Mouse (Mus musculus): ENCODE data around the gene Tpsg1.

Gene Tpsg1

DNA sequence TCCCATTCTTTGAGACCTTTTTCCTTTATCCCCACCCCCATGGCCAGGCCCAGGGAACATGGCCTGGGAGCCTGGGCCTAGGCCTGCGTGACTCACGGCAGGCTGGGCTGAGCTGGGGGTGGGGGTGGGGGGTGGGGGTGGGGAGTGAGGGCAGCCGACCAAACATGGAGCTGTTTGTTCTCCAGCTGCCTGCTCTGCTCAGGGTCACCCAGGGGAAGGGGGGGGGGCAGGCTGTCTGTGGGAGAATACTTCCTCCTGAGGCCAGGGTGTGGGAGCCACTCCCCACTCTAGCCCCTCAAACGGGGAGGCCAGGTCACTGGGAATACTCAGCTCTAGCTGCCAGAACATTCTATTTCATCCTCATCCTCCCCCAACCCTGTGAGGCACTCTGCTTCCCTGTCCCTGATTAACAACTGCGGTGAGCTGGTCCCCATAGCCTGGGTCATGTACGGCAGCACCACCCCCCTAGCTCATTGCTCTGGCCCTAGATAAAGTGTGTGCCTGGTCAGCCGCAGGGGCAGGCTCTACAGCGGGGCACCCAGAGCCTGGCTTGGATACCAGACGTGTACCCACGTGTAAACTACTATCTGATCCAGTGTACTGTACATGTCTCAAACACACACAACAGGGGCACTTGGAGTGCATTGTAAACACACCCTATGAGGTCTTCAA is 36.3 kb downstream of the Tpsg1 start:
- in situ Hi-C loops (cut with MboI; ENCODE audit: unreplicated experiment in 2 of 2): no loop called here

DNA sequence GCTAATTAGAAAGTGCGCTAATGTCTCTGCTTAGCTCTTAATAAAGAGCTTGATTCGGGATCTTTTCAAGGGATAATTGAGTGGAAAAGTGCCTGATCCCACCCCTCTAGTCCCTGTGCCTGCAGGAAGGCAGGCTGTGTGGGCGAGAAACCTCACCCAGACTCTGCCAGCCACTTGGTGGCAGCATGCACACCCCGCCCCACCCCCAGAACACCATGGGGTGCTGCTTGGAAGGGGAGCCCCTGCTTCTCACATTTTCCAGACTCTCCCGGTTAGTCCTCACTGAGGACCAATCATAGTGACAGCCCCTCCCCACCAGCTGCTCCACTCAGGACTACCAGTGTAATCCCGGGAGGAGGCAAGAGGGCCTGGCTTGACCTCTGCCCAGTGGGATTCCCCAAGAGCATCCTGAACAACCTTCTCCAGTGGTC is 37.0 kb downstream of the Tpsg1 start:
- in situ Hi-C loops (cut with MboI; ENCODE audit: unreplicated experiment in 2 of 2): no loop called here

DNA sequence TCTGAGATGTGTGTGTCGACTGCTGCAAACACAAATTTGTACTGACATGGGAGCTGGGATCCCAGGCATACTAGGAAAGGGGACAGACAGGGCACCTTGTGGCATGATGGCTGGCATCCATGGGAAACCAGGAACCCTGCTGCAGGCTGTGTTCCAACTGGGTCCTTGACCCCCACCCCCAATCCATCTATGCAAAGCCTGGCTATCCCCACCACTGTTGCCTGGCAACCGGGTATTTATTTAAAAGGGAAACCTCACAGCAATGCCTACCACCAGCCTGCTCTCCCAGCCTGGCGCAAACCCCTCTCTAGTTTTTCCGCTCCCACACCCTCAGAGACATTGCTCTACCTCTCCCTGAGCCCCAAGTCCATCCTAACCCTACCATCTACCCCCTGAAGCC is 38.3 kb downstream of the Tpsg1 start:
- in situ Hi-C loops (cut with MboI; ENCODE audit: unreplicated experiment in 2 of 2): no loop called here

DNA sequence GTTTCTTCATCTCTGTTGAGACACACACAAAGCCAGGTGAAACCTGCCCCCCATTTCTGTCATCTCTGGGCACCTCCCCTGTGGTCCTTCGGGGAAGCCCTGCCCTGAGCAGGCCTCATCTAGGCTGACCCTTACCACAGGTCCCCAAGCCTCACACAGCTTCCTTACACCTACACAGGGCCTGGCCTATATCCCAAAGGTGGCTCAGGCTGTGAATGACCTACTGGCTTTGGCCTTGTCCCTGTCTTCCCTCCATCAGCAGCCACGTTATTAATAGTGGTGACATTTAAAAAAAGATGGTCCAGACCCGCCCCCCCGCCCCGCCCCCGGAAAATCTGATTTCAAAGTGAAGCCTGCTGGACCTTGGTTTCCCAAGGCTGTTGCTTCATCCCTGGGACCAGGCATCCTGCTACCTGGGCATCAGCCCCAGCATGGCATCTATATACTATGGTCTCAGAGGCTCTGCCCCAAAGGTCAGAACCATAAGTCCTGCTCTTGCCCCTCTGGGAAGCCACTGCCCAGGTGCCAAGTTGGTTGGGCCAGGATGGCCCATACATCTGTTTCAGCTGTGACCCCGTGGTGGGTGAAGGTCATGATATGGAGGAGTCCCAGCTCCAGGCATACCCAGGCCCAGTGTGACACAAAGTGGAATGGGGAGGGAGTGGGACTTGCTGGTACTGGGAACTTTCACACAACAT is 39.4 kb downstream of the Tpsg1 start:
- in situ Hi-C loops (cut with MboI; ENCODE audit: unreplicated experiment in 2 of 2): no loop called here

DNA sequence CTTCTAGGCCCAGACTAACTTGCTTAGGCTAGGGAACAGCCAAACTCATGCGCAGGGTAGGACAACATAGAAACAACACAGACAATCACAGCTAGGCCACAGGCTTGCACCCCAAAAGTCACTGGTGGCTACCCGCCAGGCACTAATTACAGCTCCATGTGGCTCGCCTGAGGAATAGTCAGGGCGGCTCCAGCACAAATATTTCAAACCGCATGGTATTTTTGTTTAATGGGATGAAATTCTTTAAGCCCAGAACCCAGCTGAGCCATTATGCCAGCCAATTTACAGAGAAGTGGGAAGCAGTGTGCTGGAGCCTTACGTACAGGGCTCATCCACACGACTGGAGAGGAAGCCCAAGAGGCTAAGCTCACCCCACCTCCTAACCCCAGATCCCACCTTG is 40.5 kb downstream of the Tpsg1 start:
- in situ Hi-C loops (cut with MboI; ENCODE audit: unreplicated experiment in 2 of 2): no loop called here

DNA sequence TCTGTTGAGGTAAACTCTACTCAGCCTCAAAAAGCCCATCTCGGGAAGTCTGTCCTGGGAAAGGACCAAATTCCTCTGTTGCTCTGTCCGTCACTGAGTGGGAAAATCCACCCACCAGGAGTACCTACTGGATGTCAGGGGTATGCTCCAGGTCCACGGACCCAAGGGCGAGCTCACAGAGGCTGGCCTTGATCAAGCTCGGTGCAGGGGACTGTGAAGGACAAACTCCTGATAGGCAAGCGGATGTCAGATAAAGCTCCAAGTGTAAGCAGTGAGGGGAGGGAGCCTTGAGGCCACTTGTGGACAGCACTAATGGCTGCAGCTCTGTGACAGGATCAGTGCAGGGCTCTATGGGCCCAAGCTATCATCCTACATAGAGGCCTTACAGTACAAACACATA is 41.1 kb downstream of the Tpsg1 start:
- in situ Hi-C loops (cut with MboI; ENCODE audit: unreplicated experiment in 2 of 2): no loop called here

DNA sequence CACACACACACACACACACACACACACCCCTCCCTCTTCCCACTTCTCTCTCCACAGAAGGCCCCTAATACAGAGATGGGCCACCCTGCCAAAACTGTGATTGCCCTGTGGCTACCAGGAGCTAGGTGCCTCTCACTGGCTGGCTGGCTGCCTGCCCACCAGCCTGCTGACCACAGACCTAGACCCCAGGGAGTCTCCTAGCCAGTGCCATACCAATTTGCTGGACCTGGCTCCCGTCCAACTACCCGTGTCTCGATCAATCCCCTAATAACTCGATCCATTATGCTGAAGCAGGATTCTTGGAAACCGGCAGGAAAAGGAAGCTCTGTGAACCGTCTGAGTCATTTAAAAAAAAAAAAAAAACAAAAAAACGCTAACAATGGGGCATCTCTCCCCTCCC is 41.7 kb downstream of the Tpsg1 start:
- in situ Hi-C loops (cut with MboI; ENCODE audit: unreplicated experiment in 2 of 2): no loop called here

DNA sequence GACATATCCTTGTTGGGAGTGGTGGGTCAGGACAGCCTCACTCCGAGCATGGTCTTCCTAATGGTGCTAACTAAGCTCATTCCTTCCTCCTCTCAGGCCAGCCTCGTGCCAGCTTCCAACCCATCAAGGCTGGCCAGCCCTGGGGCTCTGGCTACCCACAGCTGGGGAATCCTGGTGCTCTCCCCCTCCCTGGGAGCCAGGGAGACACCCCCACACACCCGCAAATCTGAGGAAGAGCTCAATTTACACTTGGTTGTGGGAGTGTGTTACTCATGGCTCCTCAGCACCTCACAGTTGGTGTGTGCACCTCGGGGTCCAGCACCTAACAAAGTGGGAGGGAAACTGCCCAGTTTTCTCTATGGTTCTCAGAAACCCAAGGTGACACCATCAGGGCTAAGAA is 42.2 kb downstream of the Tpsg1 start:
- in situ Hi-C loops (cut with MboI; ENCODE audit: unreplicated experiment in 2 of 2): no loop called here

DNA sequence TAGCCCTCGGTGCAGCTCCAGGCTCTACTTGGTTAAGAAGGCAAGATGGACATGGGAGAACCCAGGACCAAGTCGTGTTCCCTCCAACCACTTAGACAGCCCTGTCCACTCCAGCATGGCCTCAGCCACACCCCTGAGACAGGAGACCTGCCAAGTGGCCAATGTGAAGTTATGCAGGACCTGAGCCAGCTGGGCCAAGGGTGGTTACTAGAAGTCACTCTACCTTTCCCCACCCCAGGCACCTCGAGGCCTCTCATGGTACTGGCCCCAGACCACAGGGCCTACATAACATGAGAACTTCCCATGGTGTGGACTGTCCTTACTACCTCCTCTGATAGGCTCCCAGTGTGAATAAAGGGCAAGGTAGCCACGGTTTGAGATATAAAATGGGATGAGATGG is 45.1 kb downstream of the Tpsg1 start:
- in situ Hi-C loops (cut with MboI; ENCODE audit: unreplicated experiment in 2 of 2): no loop called here

DNA sequence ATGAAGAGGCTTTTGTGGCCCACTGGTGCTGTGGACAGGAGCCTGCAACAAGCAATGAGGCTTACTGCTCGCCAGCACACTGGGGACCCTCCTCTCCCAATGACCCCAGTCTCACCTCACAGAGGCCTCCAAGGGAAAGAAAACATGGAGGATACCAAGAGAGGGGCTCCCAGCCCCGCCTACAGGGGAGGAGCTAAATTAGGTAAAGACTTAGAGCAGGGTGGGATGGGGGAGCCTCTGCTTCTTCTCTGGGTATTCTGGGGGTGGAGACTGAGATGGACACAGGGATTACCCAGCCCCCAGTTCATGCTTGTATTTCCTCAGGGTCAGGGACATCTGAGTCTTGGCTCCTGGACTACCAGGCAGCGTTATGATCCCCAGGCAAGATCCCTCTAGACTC is 45.8 kb downstream of the Tpsg1 start:
- in situ Hi-C loops (cut with MboI; ENCODE audit: unreplicated experiment in 2 of 2): no loop called here

DNA sequence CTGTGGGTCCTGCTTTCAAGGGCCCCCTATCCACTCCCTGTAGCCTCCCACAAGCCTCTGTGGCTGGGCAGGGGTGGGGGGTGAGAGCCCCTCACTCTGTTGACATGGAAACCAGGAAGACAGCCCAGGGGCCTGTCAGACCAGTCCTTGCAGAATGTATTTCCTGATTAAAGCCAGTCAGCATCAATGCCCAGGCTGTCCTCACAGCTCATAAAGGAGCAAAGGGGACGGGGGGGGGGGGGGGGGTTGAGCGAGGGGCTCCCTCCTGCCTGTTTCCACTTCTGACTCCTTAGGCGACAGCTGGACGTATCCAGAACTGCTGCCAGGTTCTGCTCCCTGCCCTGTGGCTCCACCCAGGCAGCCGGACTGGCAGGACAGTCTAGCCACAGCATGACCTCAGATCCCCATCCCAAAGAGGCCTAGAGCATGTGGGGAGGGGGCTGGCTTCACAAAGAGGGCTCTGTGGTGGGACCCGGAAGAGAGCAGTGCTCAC is 46.4 kb downstream of the Tpsg1 start:
- in situ Hi-C loops (cut with MboI; ENCODE audit: unreplicated experiment in 2 of 2): no loop called here

DNA sequence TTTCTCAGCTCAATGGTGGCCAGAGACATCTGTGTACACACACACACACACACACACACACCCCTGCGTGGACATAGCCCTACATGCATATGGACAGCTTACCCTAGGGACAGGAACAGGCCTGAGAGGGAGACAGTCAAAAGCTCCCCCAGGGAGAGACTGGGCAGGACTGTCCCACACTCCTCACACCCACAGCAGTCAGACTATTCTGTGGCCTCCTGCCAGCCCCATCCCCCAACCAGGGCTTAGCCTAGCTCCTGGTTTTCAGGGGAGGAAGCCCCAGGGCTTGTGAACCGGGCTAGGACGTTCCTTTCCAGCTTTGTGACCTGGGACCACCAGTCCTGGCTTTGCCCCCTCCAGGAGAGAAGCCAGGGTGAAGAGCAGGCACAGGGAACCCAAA is 47.1 kb downstream of the Tpsg1 start:
- in situ Hi-C loops (cut with MboI; ENCODE audit: unreplicated experiment in 2 of 2): no loop called here

DNA sequence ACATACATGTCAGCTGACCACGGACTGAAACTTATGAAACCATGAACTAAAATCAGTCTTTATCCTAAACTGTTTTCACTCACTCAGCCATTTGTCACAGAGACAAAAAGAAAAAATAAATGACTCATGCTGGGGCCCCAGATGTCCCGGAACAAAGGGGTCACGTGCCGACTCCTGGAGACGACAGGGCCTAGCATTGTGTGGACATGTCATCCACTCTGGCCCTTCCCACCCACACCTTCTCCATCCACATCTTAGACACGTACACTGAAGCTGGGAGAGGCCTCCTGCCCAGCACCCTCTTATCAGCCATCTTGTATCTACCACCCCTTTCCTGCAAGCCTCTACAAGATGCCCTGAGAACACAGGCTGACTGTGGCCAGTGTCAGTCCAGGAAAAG is 48.9 kb downstream of the Tpsg1 start:
- in situ Hi-C loops (cut with MboI; ENCODE audit: unreplicated experiment in 2 of 2): no loop called here

DNA sequence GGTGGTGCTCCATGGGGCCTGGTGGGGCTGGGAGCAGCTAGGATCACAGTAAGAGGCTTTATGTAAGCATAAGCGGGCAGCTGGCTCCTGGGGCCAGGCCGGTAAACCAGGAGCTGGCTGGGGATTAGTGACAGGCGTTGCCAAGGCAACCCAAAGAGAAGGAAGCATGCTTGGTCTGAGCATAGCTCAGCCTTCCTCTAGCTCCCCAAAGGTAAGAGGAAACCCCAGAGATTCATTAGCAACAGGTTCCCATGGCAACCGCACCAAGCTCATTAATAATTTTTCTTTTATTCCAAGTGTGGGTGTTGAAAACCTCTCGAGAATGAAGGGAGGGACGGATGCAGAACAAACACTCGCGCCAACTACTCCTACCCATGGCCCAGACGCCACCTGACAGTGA is 49.9 kb downstream of the Tpsg1 start:
- in situ Hi-C loops (cut with MboI; ENCODE audit: unreplicated experiment in 2 of 2): no loop called here

DNA sequence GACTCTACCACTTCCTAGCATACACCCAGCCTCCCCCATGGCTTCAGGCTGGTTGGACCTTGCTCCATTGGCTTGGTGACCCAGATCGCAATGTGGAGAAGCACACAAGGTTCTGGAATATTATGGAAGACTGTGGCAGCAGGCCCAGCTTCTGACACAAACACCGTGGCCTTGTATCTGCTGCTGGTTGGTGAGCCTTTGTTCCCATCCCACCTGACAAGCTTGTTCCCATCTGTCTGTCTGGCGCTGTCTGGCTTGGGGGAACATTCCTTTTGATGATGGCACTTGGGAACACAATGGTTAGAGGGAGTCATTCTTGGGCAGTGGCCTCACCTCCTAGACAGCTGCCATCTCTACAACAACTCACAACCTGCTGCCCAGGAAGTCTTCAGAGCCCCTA is 51.9 kb downstream of the Tpsg1 start:
- in situ Hi-C loops (cut with MboI; ENCODE audit: unreplicated experiment in 2 of 2): no loop called here
